Mouse (Mus musculus) adrenal gland, postnatal 10 days (tissue): Measurements from ENCODE around the gene Rufy4. TPM values are rescaled to one million over a fixed set of nuclear protein-coding genes. Genes with fewer than 3 reads are reported as not detected.
"Not testable (repeated sequence)": the region's sequence is repeated elsewhere in the genome, so short reads cannot be mapped to it uniquely, and the experiment has no call there.

Experiments used
- DNase-seq: peaks from one replicate; pipeline ENCODE4 v3.0.0; 2021; ENCODE audit warnings: mixed read lengths
- total RNA-seq, 2 experiments: library from RNA; stranded (reverse); gene quantifications; 2 replicates each; pipeline ENCODE4 v1.2.3; 2021

Gene Rufy4
- total RNA-seq, 2 experiments from 2014 or later, result 3.4 to 4.3 TPM

- no peak for DNase-seq
These were observed 24.8 kb downstream of the Rufy4 start for GRCm38 (mm10) chr1:74150101-74150500.

- DNase-seq, result no peak
These were observed 25.8 kb downstream of the Rufy4 start for GRCm38 (mm10) chr1:74151091-74151490.

DNA sequence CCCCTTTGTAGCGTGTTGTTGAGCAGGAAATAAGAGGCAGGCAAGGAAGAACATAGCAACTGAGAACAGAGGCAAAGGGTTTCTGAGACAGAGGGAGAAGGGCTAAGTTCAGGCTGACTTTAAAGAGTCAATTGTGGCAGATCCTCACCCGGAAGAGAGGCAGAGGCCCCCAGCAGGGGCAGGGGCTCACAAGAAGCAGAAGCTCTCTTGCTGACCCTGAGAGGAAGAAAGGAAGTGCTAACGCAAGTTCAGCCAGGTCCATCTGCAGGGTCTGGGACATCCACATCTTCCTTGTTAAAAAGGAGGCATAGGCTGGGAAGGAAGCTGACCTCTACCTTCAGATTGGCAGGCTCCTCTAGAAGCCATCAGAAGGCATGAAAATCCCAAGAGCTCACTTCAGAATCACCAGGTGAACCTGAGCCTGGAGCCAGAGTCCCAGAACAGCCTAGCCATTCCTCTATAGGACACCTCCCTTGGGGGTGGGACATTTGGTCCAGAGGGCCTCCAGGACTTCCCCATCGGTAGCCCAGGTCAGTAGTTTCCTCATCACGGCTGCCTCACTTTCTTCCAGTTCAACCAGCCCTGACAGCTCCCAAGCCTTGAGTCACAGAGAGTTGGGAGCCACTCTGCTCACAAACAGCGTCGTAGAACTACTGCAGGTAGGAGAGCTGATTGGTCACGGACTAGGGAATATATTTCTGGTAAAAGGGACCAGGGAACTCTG lies 28.3 kb downstream of the Rufy4 start, which contains the start of gene Cxcr2:
TSS of gene Cxcr2 (plus strand) at position 529 of the 724 bp plus-strand sequence.
- DNase-seq, result no peak

DNA sequence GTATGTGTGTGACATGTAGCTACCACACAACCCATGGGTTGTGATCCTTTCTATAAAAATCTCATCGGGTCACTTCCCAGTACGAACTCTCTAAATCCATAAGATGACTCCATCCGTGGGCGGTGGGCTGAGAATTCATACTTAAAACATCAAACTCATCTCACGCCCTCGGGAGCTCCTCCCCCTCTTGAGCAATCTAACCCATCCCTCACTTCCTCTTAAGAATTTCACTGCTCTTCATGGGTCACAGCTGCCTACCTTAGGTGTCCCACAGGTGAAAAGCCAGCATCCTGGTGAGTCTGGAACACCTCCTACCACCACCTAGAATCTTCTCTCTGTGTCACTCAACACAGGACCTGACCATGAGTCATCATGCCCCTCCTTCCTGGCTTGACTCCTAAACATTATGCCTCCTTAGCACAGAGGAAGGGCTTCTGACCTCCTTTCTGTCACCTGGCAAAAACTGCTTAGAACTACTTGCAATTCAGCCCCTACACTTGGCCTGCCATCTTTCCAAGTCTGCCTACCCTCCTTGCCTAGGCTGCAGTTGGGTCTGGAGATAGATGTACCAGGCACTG lies 30.2 kb downstream of the Rufy4 start:
- DNase-seq, result no peak

- DNase-seq, result no peak
These were observed 31.1 kb downstream of the Rufy4 start for GRCm38 (mm10) chr1:74156381-74156910.

GRCm38 (mm10) chr1:74159613-74160012 lies 34.3 kb downstream of the Rufy4 start:
- not testable (repeated sequence) for DNase-seq

DNA sequence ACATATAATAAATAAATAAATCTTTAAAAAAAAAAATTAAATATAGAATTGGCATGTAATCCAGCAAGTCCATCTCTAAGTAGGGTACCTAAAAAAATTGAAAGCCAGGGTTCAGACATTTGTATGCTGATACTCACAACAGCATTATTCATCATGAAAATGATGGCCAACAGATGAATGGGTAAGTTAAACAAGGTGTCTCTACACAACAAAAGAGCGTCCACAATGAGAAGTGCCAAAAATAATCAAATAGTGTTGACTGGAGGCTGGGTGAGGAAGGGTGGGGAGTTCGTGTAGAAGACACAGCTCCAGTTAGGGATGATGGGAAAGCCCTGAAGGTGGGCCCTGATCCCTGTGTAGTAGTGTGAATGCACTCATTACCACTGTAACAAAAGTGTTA lies 34.7 kb downstream of the Rufy4 start:
- DNase-seq, result no peak

GRCm38 (mm10) chr1:74167136-74167535 lies 41.8 kb downstream of the Rufy4 start:
- peak; percentile 30 for DNase-seq

DNA sequence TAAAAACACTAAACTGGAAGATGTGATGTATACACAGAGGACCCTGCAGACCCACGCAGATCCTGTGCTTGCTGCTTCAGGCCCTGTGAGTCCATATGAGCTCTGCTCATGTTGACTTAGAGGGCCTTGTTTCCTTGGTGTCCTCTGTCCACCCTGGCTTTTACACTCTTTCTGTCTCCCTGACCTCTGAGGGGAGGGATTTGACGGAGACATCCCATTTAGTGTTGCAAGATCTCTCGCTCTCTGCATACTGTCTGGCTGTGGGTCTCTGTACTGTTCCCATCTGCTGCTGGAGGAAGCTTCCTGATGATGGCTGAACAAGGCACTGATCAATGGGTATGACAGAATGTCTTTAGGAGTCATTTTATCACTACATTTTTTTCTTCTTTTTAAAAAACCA lies 44.4 kb downstream of the Rufy4 start:
- no peak for DNase-seq

DNA sequence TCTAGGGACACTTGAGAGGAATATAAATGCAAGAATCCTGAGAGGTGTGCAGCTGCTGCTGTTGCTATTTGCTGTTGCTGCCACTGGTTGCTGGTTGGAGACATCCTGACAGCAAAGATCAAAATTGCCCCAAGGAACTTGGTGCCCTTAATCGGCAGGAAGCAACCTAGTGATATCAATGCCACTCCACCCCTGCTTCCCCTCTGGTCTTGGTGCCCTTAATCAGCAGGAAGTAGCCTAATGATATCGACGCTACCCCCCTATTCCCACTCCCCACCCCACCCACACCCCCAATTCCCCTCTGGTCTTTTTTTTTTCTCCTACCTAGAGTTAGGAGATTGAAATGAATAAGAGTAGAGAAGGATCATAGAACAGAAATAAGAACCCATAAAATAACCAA lies 47.4 kb downstream of the Rufy4 start:
- no peak for DNase-seq

GRCm38 (mm10) chr1:74175731-74176130 lies 50.4 kb downstream of the Rufy4 start:
- DNase-seq, result no peak

DNA sequence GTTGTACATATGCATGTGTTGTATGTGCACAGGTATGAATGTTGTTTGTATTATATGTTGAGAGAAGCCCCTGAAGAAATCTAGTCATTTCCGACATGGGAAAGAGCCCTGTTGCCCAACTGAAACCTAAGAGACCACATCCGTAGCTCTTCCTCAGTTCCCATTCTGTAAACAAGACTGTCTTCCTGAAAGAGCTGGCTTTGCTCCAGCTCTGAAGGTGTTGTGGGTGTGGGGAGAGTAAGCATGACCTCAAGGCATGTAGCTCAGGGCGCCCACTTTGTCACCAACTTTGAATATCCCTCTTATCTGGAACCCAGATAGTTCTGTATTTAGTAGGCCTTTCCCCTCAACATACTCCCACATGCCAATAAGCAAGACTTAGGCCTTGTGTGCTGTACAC lies 53.3 kb downstream of the Rufy4 start:
- no peak for DNase-seq

- no peak for DNase-seq
These were observed 54.5 kb downstream of the Rufy4 start for GRCm38 (mm10) chr1:74179624-74180408.

DNA sequence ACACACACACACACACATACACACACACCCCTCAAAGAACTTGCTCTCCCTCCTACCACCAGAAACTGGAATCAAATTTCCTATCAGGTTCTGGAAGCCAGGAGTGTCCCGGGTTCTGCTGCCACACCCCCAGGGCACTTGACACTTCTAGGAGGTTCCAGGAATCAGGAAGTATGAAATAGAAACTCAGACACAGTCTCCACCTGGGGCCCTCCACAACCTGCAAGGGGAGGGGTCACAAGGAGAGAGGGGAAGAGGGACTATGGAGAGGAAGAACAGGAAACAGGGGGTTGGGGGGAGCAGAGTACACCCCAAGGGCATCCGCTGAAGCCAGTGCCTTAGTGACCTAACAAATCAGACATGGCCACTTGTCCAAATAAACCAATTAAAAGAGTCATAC lies 56.1 kb downstream of the Rufy4 start:
- DNase-seq, result no peak

GRCm38 (mm10) chr1:74183006-74183405 lies 57.7 kb downstream of the Rufy4 start:
- DNase-seq, result no peak

DNA sequence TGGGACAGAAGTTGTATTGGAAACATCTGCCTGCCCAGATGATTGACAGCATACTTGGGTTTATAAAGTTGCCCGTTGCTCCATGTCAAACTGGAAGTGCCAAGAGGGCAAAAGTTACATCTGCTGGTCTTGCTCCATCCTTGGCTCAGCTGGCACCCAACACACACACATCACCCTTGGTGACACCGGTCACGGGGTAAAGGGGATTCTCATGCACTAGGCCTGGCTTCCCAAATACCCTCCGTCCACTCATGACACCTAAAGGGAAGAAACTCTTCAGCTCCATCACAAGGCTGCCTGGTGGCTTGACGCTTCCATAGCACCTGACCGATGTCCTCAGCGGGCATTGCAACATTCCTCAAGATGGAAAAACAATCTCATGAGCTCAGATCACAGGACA lies 65.1 kb downstream of the Rufy4 start:
- DNase-seq, result peak; percentile 33

DNA sequence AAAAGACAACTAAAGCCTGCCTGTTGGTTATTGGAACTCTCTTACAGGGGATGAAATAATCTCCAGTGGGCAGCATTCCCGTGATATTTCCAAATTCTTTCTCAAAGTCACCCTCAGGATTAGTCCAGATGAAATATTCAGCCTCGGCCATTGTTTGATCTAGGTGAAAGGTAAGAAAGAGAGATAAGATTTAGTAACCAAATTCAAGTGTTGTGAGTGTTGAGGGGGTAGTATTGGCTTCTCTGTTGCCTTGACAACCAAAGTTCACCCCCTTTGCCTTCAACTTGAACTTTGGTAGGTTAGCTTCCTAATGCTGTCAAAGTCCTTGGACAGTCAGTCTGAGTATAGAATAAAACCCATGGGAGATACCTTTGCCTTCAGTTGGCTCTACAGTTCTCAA lies 67.4 kb downstream of the Rufy4 start:
- no peak for DNase-seq

GRCm38 (mm10) chr1:74194445-74194844 lies 69.1 kb downstream of the Rufy4 start, which contains the start of gene Cxcr1:
TSS of gene Cxcr1 (minus strand) at chr1:74194631.
- DNase-seq, result no peak

DNA sequence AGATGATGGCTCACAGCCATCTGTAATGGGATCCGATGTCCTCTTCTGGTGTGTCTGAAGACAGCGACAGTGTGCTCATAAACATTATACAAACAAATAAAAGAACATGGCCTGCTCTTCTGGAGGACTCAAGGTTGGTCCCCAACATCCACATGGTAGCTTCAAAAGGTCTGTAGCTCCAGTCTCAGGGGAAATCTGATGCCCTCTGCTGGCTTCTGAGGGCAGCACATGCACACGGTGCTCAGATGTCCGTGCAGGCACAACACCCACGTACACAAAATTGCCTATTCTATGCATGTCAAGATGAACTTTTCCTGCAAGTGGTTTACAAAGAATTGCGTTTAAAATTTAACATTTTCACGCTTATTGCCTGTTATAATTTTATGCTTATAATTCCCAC lies 70.6 kb downstream of the Rufy4 start:
- DNase-seq, result peak; percentile 36

- peak; percentile 35 for DNase-seq
These were observed 71.5 kb downstream of the Rufy4 start for GRCm38 (mm10) chr1:74196621-74197419.
